Mouse (Mus musculus): ENCODE data around the gene Ddx4.

DNA sequence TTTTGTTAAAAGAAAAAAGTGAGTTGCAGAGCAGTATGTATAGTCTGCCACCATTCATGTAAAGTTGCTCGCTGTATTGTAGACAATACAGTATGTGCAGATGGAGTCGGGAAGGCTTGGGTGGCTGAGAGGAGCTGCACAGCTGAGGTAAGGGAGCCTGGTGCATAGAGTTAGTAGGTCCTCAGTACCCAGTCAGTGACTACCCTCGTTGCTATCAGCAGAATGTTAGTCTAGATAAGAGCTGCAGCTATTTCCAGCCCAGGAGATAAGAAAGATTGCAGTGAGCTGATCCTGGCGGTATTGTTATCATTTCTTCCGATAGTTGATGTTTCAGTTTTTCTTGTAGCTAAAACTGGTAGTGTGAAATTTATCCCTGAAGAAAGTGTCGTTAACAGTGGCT lies 20.5 kb upstream of the Ddx4 start:
- TF ChIP-seq CTCF (IDR thresholded peaks at IDR 0.05; ENCODE audit: insufficient read depth, low read length) (no peak), POLR2A (IDR thresholded peaks at IDR 0.05; ENCODE audit: borderline replicate concordance, extremely low read depth, low read depth, low read length) (no peak)

Data from lung, adult 2 months (tissue).